Mouse (Mus musculus) layer of hippocampus, adult 9-11 months (tissue): ENCODE measurements around the gene Cdkn2a.

Source experiments
- DNase-seq: peaks from one replicate; pipeline ENCODE4 v3.0.0; 2022

Gene Cdkn2a

DNA sequence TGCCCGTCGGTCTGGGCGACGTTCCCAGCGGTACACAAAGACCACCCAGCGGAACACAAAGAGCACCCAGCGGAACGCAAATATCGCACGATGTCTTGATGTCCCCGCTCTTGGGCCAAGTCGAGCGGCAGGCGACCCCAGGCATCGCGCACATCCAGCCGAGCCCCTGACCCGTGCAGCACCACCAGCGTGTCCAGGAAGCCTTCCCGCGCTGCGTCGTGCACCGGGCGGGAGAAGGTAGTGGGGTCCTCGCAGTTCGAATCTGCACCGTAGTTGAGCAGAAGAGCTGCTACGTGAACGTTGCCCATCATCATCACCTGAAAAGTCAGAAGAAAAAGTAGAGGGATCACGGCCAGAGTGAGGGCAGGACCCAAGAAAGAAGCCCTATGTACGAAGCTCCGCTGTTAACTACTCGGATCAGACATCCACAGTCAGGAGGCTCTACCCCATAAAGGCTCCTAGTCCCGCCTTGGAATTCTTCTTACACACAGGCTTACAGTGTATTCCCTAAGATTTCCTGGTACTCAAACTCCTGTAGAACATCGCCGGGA is 17.7 kb downstream of the Cdkn2a start:
- no peak for DNase-seq

GRCm38 (mm10) chr4:89275811-89276584 is 18.5 kb downstream of the Cdkn2a start:
- DNase-seq: no peak

- no peak for DNase-seq
Measured at GRCm38 (mm10) chr4:89274829-89275548, 19.5 kb downstream of the Cdkn2a start.

DNA sequence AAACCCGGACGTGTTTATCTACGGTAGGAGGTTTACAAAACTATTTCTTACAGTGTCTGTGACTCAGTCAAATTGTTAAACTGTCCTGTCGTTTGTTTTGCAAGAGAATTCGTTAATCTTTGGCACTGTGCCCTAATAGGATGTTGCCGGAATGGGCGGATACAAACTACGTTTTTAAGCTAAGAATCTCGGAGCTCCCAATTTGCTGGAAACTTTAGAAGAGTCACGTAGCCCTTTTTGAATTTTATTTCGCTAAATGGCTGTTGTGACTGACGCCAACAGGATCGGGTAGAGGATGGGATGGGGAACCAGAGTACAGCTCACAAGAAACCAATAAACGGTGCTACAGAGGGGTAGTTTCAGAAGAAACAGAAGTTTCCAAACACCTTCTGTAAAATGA is 20.4 kb downstream of the Cdkn2a start:
- DNase-seq: no peak

GRCm38 (mm10) chr4:89273585-89273984 is 20.9 kb downstream of the Cdkn2a start:
- DNase-seq: no peak

GRCm38 (mm10) chr4:89272961-89273540 is 21.4 kb downstream of the Cdkn2a start:
- no peak for DNase-seq

GRCm38 (mm10) chr4:89272101-89272718 is 22.2 kb downstream of the Cdkn2a start:
- no peak for DNase-seq

DNA sequence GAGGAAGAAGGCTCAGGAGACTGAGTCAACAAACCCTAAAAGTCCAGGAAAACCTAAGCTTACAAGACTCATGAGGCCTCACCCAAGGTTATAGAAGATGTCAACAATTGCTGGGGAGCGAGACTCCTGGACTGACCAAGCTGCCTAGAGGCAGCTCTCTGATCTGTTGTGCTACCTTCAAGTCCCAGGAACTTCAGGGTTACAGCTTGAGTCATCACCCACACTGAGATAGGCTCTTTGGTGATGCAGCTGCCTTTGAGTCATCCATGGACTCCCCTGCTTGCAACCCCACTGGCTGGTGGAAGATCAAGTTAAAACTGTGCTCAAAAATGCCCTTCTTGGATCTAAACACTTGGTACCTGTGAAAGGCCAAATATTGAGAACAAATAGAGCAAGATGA is 36.7 kb downstream of the Cdkn2a start:
- no peak for DNase-seq

DNA sequence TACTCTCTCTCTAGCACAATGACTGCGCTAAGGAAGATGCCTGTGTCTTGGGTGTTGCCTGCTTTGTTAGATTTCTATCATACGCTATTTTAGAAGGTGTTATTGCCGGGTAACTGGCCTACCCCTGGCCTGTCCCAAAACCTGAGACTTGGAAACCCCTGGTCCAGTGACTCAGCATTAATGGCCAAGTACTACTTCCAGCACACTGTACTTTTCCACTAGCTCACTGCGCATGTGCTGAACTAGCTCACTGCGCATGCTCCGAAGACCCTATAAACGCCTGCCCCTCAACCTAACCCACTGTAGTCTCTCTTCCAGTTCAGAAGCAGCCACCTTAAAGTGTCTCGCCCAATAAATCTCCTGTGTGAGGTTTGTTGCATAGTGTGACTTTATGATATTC is 60.0 kb downstream of the Cdkn2a start:
- no peak for DNase-seq
